Mouse (Mus musculus): ENCODE results near the gene Smap2. TPM values are rescaled to one million over a fixed set of nuclear protein-coding genes. Genes with fewer than 3 reads are reported as not detected.

The Smap2 gene
- polyA plus RNA-seq, 1 experiment from 2014 or later = 46.6 TPM

- Histone ChIP-seq H3K9ac (no peak overlapping the region), H3K36me3 (replicated peaks) (no peaks in the 10 kb centered on the region), H3K27ac (no peak overlapping the region), H3K4me1 (peaks cover 11% of the 10 kb centered on the region), H3K27me3 (replicated peaks) (no peaks in the 10 kb centered on the region), H3K4me3 (no peak overlapping the region), H3K4me2 (no peak overlapping the region), H3K9me3 (no peaks in the 10 kb centered on the region)
- ATAC-seq (replicated peaks) = no peak
- WGBS = 95% methylated on average over 1 of the region's 1 CpGs
Observed at GRCm38 (mm10) chr4:120955586-120955985, 61.5 kb downstream of the Smap2 start.

- ATAC-seq (replicated peaks) = no peak
- 62% methylated on average over 1 of the region's 1 CpGs for WGBS
Observed at GRCm38 (mm10) chr4:120953667-120954066, 63.4 kb downstream of the Smap2 start.

GRCm38 (mm10) chr4:120953038-120953437, 64.0 kb downstream of the Smap2 start:
- H3K4me2 ChIP-seq = no peak overlapping the region
- no peak overlapping the region for H3K9ac ChIP-seq
- peaks cover 13% of the 10 kb centered on the region for H3K4me1 ChIP-seq
- no peaks in the 10 kb centered on the region for H3K36me3 ChIP-seq (replicated peaks)
- WGBS = 85% methylated on average over 4 of the region's 4 CpGs
- H3K27me3 ChIP-seq (replicated peaks) = no peaks in the 10 kb centered on the region
- no peak overlapping the region for H3K4me3 ChIP-seq
- no peaks in the 10 kb centered on the region for H3K9me3 ChIP-seq
- H3K27ac ChIP-seq = no peak overlapping the region
- ATAC-seq (replicated peaks) = no peak

More at GRCm38 (mm10) chr4:120953667-120954066, 63.4 kb downstream of the Smap2 start:
- Histone ChIP-seq H3K9ac (no peak overlapping the region), H3K27me3 (replicated peaks) (no peaks in the 10 kb centered on the region), H3K4me2 (no peak overlapping the region), H3K9me3 (no peaks in the 10 kb centered on the region), H3K27ac (no peak overlapping the region), H3K36me3 (replicated peaks) (no peaks in the 10 kb centered on the region), H3K4me3 (no peak overlapping the region), H3K4me1 (peaks cover 13% of the 10 kb centered on the region)

GRCm38 (mm10) chr4:120952163-120952562, 64.9 kb downstream of the Smap2 start:
- Histone ChIP-seq H3K27ac (peak overlapping the region; percentile 84), H3K9ac (peak overlapping the region; percentile 62), H3K36me3 (replicated peaks) (no peaks in the 10 kb centered on the region), H3K4me3 (peak overlapping the region; percentile 69), H3K4me2 (peak overlapping the region; percentile 76), H3K4me1 (peaks cover 13% of the 10 kb centered on the region), H3K27me3 (replicated peaks) (no peaks in the 10 kb centered on the region), H3K9me3 (no peaks in the 10 kb centered on the region)
- ATAC-seq (replicated peaks) = 0 out of 2 replicates have a peak, but pooled peaks have one; percentile 21
- WGBS = 43% methylated on average over 6 of the region's 6 CpGs

DNA sequence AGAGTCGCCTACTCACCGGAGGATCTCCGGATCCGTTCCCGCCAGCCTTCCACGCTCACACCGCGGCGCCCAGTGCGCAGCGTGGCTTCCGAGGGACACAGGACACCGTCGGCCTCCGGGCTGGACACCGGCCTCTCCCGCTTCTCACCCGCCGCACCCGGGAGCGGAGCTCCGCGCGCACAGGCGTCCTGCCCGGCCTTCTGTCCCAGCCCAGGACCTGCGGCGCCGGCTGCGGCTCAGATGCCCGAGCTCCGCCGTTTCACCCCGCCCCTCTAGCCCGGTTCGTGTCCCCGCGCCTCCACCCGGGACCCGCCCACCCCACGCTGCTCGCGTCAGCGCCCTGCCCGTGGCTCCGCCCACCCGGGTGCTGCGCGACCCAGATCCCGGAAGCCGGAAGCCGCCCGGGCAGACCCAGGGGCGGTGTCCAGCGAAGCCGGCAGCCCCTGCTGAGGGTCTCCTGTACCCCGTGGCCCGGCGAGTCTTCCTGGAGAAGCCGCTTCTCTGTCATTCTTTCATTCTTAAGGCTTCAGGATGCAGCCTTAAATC, 65.5 kb downstream of the Smap2 start, which contains the start of gene Zfp69:
Gene Zfp69 (minus strand): TSS at position 272 of the 546 bp plus-strand sequence.
- 1% methylated on average over 60 of the region's 60 CpGs for WGBS

GRCm38 (mm10) chr4:120950763-120951427, 66.2 kb downstream of the Smap2 start:
- Histone ChIP-seq H3K4me1 (peaks cover 13% of the 10 kb centered on the region), H3K27me3 (replicated peaks) (no peaks in the 10 kb centered on the region), H3K4me2 (peak overlapping the region; percentile 76), H3K9ac (peak overlapping the region; percentile 62), H3K27ac (peak overlapping the region; percentile 84), H3K4me3 (peak overlapping the region; percentile 69), H3K9me3 (no peaks in the 10 kb centered on the region), H3K36me3 (replicated peaks) (no peaks in the 10 kb centered on the region)
- WGBS = 6% methylated on average over 20 of the region's 20 CpGs
- peak; percentile 28 for ATAC-seq (replicated peaks)

More for the DNA sequence above, 65.5 kb downstream of the Smap2 start, which contains the start of gene Zfp69:
- H3K36me3 ChIP-seq (replicated peaks) = no peaks in the 10 kb centered on the region
- H3K9ac ChIP-seq = peak within 1 kb of the TSS; percentile 62
- peak within 1 kb of the TSS; percentile 69 for H3K4me3 ChIP-seq
- ATAC-seq (replicated peaks) = peak; percentile 98
- H3K27ac ChIP-seq = peak within 1 kb of the TSS; percentile 84
- peak within 1 kb of the TSS; percentile 76 for H3K4me2 ChIP-seq
- peaks cover 13% of the 10 kb centered on the region for H3K4me1 ChIP-seq
- H3K27me3 ChIP-seq (replicated peaks) = no peaks in the 10 kb centered on the region
- no peaks in the 10 kb centered on the region for H3K9me3 ChIP-seq

GRCm38 (mm10) chr4:120948938-120949337, 68.1 kb downstream of the Smap2 start:
- Histone ChIP-seq H3K4me2 (no peak overlapping the region), H3K9ac (no peak overlapping the region)

GRCm38 (mm10) chr4:120935006-120935405, 82.0 kb downstream of the Smap2 start:
- Histone ChIP-seq H3K4me2 (no peak overlapping the region), H3K9me3 (no peaks in the 10 kb centered on the region), H3K27me3 (replicated peaks) (no peaks in the 10 kb centered on the region), H3K36me3 (replicated peaks) (no peaks in the 10 kb centered on the region), H3K9ac (no peak overlapping the region), H3K4me1 (no peaks in the 10 kb centered on the region), H3K27ac (no peak overlapping the region), H3K4me3 (no peak overlapping the region)
- ATAC-seq (replicated peaks) = no peak
- 87% methylated on average over 3 of the region's 3 CpGs for WGBS

More at GRCm38 (mm10) chr4:120948938-120949337, 68.1 kb downstream of the Smap2 start:
- no peaks in the 10 kb centered on the region for H3K36me3 ChIP-seq (replicated peaks)
- H3K27me3 ChIP-seq (replicated peaks) = no peaks in the 10 kb centered on the region
- no peak overlapping the region for H3K27ac ChIP-seq
- ATAC-seq (replicated peaks) = no peak
- no peaks in the 10 kb centered on the region for H3K9me3 ChIP-seq
- H3K4me3 ChIP-seq = no peak overlapping the region
- WGBS = 76% methylated on average over 3 of the region's 3 CpGs
- H3K4me1 ChIP-seq = peaks cover 13% of the 10 kb centered on the region

GRCm38 (mm10) chr4:120930736-120931135, 86.3 kb downstream of the Smap2 start:
- no peaks in the 10 kb centered on the region for H3K36me3 ChIP-seq (replicated peaks)
- no peak for ATAC-seq (replicated peaks)
- no peak overlapping the region for H3K27ac ChIP-seq
- H3K9ac ChIP-seq = no peak overlapping the region
- H3K27me3 ChIP-seq (replicated peaks) = no peaks in the 10 kb centered on the region
- 96% methylated on average over 18 of the region's 18 CpGs for WGBS
- H3K4me1 ChIP-seq = no peaks in the 10 kb centered on the region
- no peak overlapping the region for H3K4me2 ChIP-seq
- no peak overlapping the region for H3K4me3 ChIP-seq
- H3K9me3 ChIP-seq = no peaks in the 10 kb centered on the region

DNA sequence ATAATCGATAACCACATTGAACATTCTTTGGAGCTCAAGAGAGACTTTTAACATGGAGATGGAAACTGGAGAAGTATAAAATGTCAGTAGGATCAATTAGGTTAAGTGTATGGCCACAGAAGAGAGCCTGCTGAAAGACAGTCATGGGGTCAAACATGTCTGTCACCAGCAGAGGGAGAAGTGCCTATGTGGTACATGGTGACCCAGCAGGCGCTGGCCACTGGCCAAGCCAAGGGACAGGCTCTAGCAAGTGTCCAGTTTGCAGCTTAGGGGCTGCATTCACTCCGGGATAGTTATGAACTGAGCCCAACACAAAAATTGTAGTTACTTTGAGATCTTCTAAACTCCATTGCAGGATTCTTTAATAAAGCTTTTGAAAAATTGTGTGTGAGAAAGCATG, 88.4 kb downstream of the Smap2 start:
- H3K4me1 ChIP-seq = peaks cover 9% of the 10 kb centered on the region; the same call in 1 of the 2 replicates
- H3K4me3 ChIP-seq = no peak overlapping the region
- H3K27me3 ChIP-seq (replicated peaks) = no peaks in the 10 kb centered on the region
- no peak overlapping the region for H3K9ac ChIP-seq
- WGBS = 79% methylated on average over 3 of the region's 3 CpGs
- ATAC-seq (replicated peaks) = no peak
- no peaks in the 10 kb centered on the region for H3K36me3 ChIP-seq (replicated peaks)
- no peak overlapping the region for H3K4me2 ChIP-seq
- no peak overlapping the region for H3K27ac ChIP-seq
- no peaks in the 10 kb centered on the region for H3K9me3 ChIP-seq

DNA sequence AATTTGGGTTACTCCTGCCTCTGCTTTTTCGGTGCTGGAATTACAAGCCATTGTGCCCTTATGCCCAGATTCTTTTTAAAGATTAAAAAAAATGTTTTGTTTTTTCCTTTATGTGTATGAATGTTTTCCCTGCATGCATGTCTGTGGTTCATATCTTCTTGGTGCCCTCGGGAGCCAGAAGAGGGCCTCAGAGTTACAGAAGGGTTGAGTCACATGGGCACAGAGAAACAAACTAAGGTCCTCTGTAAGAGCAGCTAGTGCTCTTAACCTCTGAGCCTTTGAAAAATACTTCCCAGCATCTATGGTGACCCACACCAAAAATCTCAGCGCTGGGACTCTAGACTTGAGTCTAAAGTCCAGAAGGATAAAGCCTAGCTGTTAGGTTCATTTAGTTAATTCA, 91.7 kb downstream of the Smap2 start:
- 20% methylated on average over 3 of the region's 3 CpGs for WGBS

DNA sequence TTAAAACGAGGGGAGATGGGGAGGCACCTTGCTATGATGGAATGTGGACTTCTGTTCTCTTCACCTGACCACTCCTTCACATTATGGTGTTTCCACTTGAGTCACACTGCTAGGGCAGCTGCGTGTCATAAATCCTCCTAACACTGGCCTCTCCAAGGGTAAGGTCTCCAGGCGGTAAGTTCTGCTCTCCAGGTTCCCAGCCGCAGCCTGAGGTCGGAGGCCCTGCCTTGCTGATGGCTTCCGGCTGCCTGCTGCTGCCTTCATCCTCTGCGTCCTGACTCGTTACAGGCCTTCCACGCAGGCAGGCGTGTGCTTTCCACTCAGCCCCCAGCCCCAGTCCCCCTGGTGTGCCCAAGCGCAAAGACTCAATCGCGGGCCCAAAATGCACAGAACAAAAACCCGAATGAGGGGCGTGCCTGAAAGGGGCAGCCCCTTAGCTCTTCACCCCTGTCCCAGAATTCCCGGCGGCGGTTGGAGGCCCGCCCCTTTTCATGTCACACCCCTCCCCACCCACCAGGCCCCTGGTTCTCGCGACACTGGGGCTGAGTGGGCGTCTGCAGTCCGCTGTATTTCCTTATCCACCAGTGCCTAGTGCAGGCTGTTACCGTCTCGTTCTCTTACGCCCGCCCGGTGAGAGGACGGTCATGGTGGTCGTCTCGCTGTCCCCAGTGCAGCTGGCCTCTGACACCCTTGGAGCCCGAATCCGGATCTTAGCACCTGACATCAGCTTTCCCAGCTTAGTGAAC, 92.3 kb downstream of the Smap2 start, which contains the start of gene Exo5:
Gene Exo5 (minus strand): TSS at position 464 of the 746 bp plus-strand sequence.
- peak within 1 kb of the TSS; percentile 58 for H3K4me2 ChIP-seq
- peak within 1 kb of the TSS; percentile 51 for H3K4me3 ChIP-seq
- ATAC-seq (replicated peaks) = peak; percentile 98
- H3K9ac ChIP-seq = peak within 1 kb of the TSS; percentile 54
- under 1% methylated on average over 33 of the region's 33 CpGs for WGBS
- H3K36me3 ChIP-seq (replicated peaks) = peaks cover 26% of the 10 kb centered on the region
- peak within 1 kb of the TSS; percentile 83 for H3K27ac ChIP-seq
- H3K27me3 ChIP-seq (replicated peaks) = no peaks in the 10 kb centered on the region
- no peaks in the 10 kb centered on the region for H3K9me3 ChIP-seq
- H3K4me1 ChIP-seq = peaks cover 16% of the 10 kb centered on the region; the same call in 1 of the 2 replicates

More for the DNA sequence above, 91.7 kb downstream of the Smap2 start:
- peak; percentile 66 for ATAC-seq (replicated peaks)
- Histone ChIP-seq H3K9ac (peak overlapping the region; percentile 54), H3K4me1 (peaks cover 16% of the 10 kb centered on the region; the same call in 1 of the 2 replicates), H3K9me3 (no peaks in the 10 kb centered on the region), H3K36me3 (replicated peaks) (peaks cover 20% of the 10 kb centered on the region), H3K4me3 (peak overlapping the region; percentile 51), H3K27ac (peak overlapping the region; percentile 83), H3K4me2 (peak overlapping the region; percentile 58), H3K27me3 (replicated peaks) (no peaks in the 10 kb centered on the region)

Data from midbrain, embryonic 15.5 days (tissue).